Mouse (Mus musculus): Measurements from ENCODE around the gene Nckap1l.

The Nckap1l gene

GRCm38 (mm10) chr15:103501186-103501585 is 47.6 kb downstream of the Nckap1l start:
- no peak for DNase-seq (ENCODE audit: low spot score)

- peak; percentile 63 for DNase-seq (ENCODE audit: low spot score)
Measured at GRCm38 (mm10) chr15:103502435-103503250, 49.0 kb downstream of the Nckap1l start, which contains the start of gene Pde1b. TSS of gene Pde1b (plus strand) at chr15:103503034.

- DNase-seq (ENCODE audit: low spot score): no peak
Measured at GRCm38 (mm10) chr15:103503251-103503600, 49.6 kb downstream of the Nckap1l start.

GRCm38 (mm10) chr15:103503660-103504059 is 50.1 kb downstream of the Nckap1l start:
- no peak for DNase-seq (ENCODE audit: low spot score)

GRCm38 (mm10) chr15:103509317-103509716 is 55.7 kb downstream of the Nckap1l start:
- no peak for DNase-seq (ENCODE audit: low spot score)

- no peak for DNase-seq (ENCODE audit: low spot score)
Measured at GRCm38 (mm10) chr15:103511652-103512051, 58.1 kb downstream of the Nckap1l start.

- no peak for DNase-seq (ENCODE audit: low spot score)
Measured at GRCm38 (mm10) chr15:103513621-103514031, 60.0 kb downstream of the Nckap1l start.

GRCm38 (mm10) chr15:103514119-103514518 is 60.5 kb downstream of the Nckap1l start:
- DNase-seq (ENCODE audit: low spot score): peak; percentile 94

GRCm38 (mm10) chr15:103514914-103515313 is 61.3 kb downstream of the Nckap1l start:
- no peak for DNase-seq (ENCODE audit: low spot score)

GRCm38 (mm10) chr15:103518600-103519385 is 65.2 kb downstream of the Nckap1l start:
- DNase-seq (ENCODE audit: low spot score): peak; percentile 79

- DNase-seq (ENCODE audit: low spot score): peak; percentile 81
Measured at GRCm38 (mm10) chr15:103519386-103520378, 66.1 kb downstream of the Nckap1l start.

GRCm38 (mm10) chr15:103522458-103523099 is 69.0 kb downstream of the Nckap1l start:
- no peak for DNase-seq (ENCODE audit: low spot score)

- DNase-seq (ENCODE audit: low spot score): peak; percentile 41
Measured at GRCm38 (mm10) chr15:103523156-103523555, 69.6 kb downstream of the Nckap1l start.

GRCm38 (mm10) chr15:103530372-103530771 is 76.8 kb downstream of the Nckap1l start:
- DNase-seq (ENCODE audit: low spot score): peak; percentile 89

GRCm38 (mm10) chr15:103534054-103534620 is 80.5 kb downstream of the Nckap1l start:
- no peak for DNase-seq (ENCODE audit: low spot score)

- no peak for DNase-seq (ENCODE audit: low spot score)
Measured at GRCm38 (mm10) chr15:103535030-103535429, 81.4 kb downstream of the Nckap1l start.

- DNase-seq (ENCODE audit: low spot score): no peak
Measured at GRCm38 (mm10) chr15:103535786-103536185, 82.2 kb downstream of the Nckap1l start.

GRCm38 (mm10) chr15:103536456-103536855 is 82.9 kb downstream of the Nckap1l start:
- no peak for DNase-seq (ENCODE audit: low spot score)

GRCm38 (mm10) chr15:103537011-103537821 is 83.6 kb downstream of the Nckap1l start:
- peak; percentile 32 for DNase-seq (ENCODE audit: low spot score)

- peak; percentile 84 for DNase-seq (ENCODE audit: low spot score)
Measured at GRCm38 (mm10) chr15:103537822-103538213, 84.2 kb downstream of the Nckap1l start, which contains the start of gene Ppp1r1a. TSS of gene Ppp1r1a (minus strand) at chr15:103538003.

Measured in embryo, embryonic 10.5 days (tissue).